Mouse (Mus musculus): Measurements from ENCODE around the gene Pmf1. TPM values are rescaled to one million over a fixed set of nuclear protein-coding genes. Genes with fewer than 3 reads are reported as not detected.
"Not testable (repeated sequence)": the region's sequence is repeated elsewhere in the genome, so short reads cannot be mapped to it uniquely, and the experiment has no call there.

Gene Pmf1
- total RNA-seq, 2 experiments from 2014 or later, result 10.3 to 11.5 TPM

DNA sequence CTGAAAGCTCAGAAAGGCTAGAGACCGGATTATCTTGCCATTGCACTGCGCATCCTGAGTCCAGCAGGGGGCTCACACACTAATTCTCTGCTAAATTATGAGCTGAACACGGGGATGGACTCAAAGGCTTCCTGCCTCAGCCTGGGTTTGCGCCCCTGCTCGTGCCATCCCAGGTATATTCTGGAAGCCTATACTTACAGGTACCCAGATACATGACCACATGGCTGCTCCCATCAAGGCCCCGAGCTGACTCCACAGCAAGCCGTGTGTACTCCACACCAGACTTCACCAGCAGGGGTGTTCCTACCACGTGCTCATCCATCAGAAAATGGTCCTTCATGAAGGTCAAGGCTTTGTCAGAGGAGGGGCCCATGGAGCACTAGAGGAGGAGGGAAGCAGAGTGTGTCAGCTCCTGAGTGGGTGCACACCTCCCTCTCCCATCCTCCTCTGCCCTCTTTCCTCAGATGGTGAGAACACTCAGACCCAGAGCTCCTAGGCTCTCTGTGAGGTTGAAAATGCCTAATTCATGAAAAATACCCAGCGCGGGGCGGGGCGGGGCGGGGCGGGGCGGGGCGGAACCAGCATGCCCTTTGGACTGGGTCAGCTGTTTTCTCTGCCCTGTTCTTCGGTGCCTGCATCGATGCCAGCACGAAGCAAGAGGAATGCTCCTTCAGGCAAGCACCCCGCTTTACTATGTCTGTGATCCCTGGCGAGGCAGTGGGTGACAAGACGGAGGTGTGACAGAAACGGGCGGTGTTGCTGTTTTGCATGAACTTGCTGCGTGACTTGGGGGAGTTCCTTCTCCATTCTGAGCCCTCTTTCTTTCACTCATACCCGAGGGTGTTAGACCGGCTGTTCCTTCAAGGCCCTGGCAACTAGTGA is 30.6 kb upstream of the Pmf1 start:
- peak in 1 of 2 experiments; percentile 43 for DNase-seq (ENCODE audit: extremely low spot score in 1 of 2, low spot score in 2 of 2)
- intact Hi-C loops (cut with DNase I), result no loop called here

DNA sequence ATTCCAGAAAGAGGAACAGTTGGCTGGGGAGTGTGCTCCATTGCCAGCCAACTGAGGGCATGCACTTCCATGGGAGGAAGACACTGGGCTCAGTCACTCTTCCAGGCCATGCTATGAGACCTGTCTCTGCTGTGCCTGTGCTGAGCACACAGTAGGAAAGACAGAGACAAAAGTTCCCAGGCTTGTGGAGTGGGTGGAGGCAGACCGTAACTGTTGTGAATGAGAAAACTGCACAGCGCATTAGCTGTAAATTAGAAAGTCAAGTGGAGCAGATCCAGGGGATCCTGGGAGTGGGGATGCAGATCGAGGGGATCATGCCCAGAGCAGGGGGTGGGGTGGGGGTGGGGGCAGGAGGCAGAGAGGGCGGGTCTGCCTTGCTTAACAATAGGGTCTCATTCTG is 29.5 kb upstream of the Pmf1 start:
- intact Hi-C loops (cut with DNase I), result no loop called here
- no peak for DNase-seq (ENCODE audit: extremely low spot score in 1 of 2, low spot score in 2 of 2)

DNA sequence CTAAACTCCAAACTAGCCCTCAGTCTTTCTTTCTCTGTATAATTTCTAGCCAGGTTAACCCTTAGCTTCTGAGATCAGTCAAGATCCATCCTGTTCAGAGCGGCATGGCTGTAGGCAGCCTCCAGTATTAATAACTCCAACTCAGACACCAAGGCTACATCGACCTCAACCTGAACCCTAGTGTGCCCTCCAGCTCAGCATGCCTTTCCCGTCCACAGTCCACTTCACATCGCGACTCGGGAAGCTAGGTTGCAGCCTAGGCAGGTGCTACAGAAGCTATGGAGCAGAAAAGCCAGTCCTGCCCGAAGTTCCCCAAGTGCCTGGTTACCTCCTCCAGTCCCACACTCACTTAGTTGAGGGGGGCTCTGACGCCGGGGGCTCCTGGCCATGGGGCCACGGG is 27.3 kb upstream of the Pmf1 start:
- intact Hi-C loops (cut with DNase I), result no loop called here

DNA sequence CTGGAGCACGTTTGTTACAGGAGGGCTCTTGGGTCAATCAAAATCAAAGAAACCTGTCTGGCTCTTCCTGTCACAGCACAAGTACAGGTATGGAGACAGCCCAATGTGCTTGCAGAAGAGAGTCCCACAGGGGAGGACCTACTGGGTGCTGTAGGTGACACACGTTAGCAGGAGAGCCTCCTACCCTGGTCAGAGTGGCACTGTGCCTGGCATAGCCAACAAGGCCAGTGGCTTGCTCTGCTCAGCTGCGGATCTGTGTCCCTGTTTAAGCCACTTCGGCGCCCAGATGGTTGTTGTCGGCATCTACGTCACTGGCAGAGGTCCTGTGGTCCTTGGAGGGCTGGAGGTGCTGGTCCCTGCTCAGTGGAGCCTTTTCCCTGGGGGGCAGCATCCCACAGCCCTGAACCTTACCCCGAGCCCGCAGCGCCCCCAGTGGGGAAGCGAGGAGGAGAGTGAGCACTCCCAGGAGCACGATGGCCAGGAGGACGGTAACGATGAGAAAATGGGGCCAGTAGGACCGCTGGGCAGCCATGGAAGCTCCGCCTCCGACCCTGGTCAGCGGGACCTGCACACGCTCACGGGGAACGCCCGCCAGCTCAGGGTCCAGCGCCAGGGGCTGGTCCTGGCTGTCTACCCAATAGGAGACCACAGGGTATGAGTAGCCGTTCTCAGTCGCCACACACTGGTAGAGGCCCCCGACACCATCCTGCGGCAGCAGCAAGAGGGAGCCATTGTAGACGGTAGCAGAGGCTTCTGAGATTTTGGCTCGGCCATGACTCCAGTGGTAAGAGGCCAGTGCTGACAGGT is 26.5 kb upstream of the Pmf1 start:
- intact Hi-C loops (cut with DNase I), result no loop called here

More for the DNA sequence above, 27.3 kb upstream of the Pmf1 start:
- no peak for DNase-seq (ENCODE audit: extremely low spot score in 1 of 2, low spot score in 2 of 2)

DNA sequence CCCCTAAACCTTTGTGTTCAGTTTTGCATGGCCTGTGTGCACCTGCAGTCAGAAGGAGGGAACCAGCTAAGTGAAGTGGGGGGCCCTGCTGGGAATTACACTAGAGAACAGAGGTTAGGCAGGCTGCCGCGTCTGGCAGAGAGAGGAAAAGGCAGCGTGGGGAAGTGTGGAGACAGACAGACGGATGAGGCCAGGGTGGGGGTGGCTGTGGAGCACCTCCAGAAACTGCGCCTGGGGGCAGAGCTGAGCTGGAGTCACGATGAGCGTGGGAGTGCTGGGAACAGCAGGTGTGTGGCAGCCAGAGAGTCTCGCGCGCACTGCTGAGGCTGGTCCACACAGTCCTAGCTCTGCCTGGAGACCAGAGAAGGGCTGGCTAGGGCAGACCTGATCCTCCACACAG is 25.4 kb upstream of the Pmf1 start:
- peak; percentile 40 to 70 for DNase-seq (ENCODE audit: extremely low spot score in 1 of 2, low spot score in 2 of 2)
- intact Hi-C loops (cut with DNase I), result no loop called here

More for the DNA sequence above, 26.5 kb upstream of the Pmf1 start:
- DNase-seq (ENCODE audit: extremely low spot score in 1 of 2, low spot score in 2 of 2), result peak in 1 of 2 experiments; percentile 81

DNA sequence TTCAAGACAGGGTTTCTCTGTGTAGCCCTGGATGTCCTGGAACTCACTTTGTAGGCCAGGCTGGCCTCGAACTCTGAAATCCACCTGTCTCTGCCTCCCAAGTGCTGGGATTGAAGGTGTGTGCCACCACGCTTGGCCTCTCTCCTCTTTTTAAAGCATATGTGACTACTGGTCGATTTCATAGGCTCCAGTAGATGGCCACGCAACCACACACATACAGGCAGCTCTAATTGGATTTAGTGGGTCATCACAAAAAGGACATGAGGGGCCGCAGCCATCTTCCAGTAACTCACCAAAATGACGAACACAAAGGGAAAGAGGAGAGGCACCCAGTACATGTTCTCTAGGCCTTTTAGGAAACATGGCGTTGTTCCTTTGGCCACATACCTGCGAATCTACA is 18.5 kb upstream of the Pmf1 start:
- DNase-seq (ENCODE audit: extremely low spot score in 1 of 2, low spot score in 2 of 2); intact Hi-C loops (cut with DNase I): not testable (repeated sequence)

DNA sequence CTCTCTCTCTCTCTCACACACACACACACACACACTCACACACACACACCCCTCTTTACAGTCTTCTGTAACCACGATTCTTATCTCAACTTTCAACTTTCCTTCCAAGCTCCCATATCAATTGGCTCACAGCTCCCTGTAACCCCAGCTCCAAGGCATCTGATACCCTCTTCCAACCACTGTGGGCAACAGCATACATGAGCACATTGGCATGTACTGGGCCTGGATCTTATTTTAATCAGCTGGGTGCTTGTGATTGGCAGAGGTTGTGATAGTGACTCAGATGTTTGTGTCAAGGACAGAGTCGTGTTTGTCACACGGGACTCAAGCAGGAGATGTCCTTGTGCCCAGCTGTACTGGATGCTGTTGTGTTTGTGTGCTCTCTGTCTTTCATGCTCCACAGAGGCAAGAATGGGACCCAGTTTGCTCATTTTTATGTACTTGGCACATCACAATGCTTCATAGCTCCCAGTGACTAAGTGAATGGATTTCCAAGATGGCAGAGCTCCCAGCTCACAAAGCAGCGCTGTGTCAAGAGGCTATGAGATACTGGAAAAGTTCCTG is 17.3 kb upstream of the Pmf1 start:
- no peak for DNase-seq (ENCODE audit: extremely low spot score in 1 of 2, low spot score in 2 of 2)
- intact Hi-C loops (cut with DNase I), result no loop called here

DNA sequence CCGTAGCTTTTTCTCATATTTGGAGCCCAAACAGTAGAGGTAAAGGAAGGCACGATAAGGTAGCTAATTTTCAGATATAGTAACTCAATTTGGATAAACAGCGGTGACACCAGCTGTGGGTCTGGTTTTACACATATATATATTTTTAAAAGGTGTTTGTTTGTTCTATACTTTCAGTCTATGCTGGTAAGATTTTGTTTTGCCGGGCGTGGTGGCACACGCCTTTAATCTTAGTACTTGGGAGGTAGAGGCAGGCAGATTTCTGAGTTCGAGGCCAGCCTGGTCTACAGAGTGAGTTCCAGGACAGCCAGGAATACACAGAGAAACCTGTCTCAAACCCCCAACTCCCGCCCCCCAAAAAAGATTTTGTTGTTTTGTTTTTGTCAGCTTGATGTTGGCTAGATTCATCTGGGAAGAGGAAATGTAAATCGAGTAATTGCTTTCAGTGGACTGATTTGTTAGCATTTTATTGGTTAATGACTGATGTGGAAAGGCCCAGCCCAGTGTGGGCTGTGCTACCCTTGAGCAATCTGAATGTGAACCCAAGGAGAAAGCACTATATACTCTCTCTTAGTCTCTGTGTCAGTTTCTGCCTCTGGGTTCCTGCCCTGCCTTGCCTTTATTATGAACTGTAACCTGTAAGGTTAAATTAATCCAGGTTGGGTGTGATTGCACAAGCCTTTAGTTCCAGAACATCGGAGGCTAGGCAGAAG is 15.7 kb upstream of the Pmf1 start:
- no peak for DNase-seq (ENCODE audit: extremely low spot score in 1 of 2, low spot score in 2 of 2)
- intact Hi-C loops (cut with DNase I), result no loop called here

DNA sequence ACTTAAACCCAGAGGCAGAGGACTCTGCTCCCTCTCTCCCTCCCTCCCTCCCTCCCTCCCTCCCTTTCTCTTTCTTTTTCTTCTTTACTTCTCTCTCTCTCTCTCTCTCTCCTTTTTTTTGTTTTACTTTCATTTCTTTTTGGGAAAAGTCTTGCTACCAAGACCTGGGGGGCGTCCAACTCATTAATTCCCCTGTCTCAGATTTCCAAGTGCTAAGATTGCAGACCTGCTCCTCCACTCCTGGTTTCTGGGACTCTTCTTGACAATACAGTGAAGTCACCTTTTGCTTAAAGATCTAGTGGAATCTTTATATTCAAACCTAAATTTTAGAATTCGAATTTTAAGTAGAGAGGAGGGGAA is 15.2 kb upstream of the Pmf1 start:
- intact Hi-C loops (cut with DNase I), result no loop called here
- no peak for DNase-seq (ENCODE audit: extremely low spot score in 1 of 2, low spot score in 2 of 2)

DNA sequence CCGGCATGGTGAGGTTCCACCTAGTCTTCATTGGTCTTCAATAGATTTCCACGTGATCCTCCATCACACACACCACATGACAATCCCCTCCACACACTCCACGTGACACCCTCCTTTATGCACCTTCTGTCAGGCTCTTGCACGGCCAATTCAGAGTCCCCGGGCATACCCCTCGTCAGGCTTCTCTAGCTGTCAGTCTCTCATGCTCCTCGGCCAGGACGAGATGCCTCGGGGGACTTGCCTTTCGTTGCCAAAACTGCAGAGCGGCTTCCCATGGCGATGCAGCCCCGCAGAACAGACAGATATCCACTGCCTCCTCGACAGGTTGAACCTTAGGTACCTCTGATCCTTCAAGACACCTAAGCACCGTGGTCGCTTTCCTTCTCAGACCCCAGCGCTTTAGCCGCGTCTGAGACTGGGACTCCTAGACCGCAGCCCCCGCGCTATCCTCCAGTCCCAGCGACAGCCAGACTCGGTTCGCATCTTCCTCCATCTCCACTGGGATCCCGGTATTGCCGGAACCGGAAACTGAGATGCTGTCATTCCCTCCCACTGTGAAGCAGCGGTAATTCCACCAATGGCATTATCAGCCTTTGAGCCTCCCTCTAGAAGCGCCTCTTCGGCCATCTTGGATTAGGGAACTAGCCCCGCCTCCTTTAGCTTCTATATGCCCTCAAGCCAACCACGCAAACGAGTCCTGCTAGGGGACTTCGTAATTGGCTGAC is 14.6 kb upstream of the Pmf1 start, which contains the start of gene Slc25a44:
Gene Slc25a44, minus strand, starts transcription at position 535 of the 725 bp plus-strand sequence.
- intact Hi-C loops (cut with DNase I), result no loop called here
- peak; percentile 93 to 97 for DNase-seq (ENCODE audit: extremely low spot score in 1 of 2, low spot score in 2 of 2)

DNA sequence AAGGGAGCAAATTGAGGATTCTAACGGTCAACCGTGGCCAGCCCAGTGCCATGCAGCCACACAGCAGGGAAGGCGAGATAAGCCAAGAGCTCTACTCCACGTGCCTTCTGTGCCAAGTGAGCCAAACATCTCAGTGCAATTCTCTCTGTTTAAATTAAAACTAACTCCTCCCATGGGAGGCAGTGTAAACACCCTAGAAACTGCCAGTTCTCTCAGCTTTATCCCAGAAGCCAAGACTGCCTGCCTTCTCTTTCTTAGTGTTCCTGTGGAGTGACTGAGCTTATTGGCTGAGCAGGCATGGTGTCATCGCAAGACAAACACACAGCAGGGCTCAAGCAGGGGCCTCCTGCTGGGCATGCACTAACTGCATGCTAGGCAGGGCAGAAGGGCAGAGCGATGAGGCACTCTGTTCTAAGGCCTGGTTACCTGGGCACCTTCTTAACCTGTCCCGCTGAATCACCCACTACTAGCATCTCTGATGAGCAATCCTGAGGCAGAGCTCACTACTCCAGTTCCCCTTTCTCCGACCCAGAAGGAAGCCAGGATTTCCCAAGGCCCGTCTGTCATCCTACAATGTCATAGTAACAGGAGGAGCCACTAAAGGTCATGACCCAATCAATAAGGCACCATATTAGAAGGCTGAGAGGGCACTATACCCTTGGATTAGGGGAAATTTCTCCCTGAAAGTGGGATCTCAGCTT is 12.0 kb upstream of the Pmf1 start:
- no peak for DNase-seq (ENCODE audit: extremely low spot score in 1 of 2, low spot score in 2 of 2)
- intact Hi-C loops (cut with DNase I), result no loop called here

DNA sequence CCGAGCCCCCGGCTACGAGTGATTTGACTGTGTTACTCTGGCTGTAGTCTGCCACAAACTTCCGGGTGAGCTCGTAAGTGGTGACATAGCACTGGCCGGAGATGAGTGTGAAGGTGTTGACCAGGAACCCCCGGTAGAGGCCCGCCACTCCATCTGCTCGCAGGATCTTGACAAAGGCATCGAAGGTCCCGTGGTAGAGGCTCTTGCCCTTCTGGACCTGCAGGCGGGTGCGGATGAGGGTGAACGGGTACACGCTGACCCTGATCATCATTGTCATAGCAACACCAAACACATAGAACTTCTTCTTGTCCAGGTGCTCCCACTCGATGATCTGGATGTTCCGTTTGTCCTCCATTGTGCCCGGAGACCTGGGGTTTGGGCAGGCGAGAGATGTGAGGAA is 10.6 kb upstream of the Pmf1 start:
- no peak for DNase-seq (ENCODE audit: extremely low spot score in 1 of 2, low spot score in 2 of 2)
- intact Hi-C loops (cut with DNase I), result no loop called here

DNA sequence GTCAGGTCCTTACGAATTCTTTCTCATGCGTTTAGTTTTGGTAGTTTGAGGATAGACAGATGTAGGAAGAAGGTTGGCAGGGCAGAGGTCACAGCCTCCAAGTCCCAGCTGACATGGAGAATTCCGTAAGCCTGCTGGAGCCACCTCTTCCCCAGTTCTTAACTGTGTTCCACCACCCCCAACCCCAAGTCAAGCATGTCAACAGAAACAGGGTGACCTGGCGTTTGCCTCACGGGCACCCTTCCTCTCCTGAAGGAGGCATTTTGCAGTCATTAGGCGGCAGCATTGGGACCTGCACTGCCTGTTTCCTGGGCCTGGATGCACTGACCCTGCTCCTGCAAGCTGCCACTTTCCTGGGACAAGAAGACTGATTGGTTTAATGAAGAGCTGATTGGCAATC is 7.9 kb upstream of the Pmf1 start:
- DNase-seq (ENCODE audit: extremely low spot score in 1 of 2, low spot score in 2 of 2), result no peak
- intact Hi-C loops (cut with DNase I), result no loop called here

DNA sequence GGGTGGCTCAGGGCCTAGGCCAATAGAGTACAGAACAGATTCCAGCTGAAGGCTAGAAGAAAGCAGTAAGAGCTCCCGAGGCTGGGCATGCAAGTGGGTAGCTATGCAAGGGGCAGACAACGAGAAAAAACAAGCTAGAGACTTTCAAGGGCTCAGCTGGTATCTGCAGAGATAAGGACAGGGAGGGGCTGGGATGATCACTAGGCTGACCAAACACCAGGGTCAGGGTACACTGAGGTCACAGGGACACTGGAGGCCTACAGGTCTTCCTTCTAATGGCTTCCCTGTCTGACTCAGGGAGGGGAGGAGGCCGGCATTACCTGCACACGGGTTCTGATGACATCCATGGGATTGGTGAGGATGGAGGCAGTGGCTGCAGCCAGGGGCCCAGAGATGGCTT is 5.5 kb upstream of the Pmf1 start:
- intact Hi-C loops (cut with DNase I), result no loop called here

DNA sequence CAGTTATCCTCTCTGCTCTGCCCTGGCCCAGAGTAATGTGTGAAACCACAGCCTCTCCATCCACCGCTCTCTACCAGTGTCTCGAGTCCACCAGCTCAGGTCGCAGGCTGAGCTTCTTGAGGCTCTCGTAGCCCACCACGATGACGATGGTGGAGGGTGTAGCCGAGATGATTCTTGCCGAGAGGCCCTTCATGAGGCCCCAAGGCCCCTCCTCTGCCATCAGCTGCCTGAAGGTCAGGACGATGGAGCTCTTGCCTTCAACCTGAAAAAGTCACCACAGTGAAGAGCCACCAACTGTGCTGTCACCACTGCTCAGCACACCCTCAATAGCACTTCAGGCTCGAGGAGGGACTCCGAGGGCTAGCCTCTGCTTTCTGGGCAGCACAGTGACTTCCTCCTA is 2.5 kb upstream of the Pmf1 start:
- intact Hi-C loops (cut with DNase I), result no loop called here
- no peak for DNase-seq (ENCODE audit: extremely low spot score in 1 of 2, low spot score in 2 of 2)

More for the DNA sequence above, 5.5 kb upstream of the Pmf1 start:
- DNase-seq (ENCODE audit: extremely low spot score in 1 of 2, low spot score in 2 of 2), result no peak

DNA sequence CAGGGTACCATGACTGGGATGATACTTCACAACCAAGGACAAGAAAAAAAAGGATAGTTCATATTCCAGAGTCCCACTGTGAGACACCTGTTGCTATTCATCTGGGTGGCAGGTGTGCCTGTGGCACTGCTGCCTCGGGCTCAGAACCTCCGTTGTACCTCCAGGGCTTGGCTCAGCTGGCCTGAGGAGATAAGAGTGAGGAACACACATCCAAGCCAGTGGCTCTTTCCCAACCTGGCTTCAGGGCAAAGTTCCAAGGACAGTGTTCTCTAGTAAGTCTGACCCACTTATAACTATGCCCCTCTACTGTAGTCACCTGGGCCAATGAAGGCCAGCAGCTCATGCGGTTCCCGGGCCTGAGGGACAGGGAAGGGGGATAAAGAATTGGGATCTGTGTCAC is 1.6 kb upstream of the Pmf1 start:
- intact Hi-C loops (cut with DNase I), result no loop called here

DNA sequence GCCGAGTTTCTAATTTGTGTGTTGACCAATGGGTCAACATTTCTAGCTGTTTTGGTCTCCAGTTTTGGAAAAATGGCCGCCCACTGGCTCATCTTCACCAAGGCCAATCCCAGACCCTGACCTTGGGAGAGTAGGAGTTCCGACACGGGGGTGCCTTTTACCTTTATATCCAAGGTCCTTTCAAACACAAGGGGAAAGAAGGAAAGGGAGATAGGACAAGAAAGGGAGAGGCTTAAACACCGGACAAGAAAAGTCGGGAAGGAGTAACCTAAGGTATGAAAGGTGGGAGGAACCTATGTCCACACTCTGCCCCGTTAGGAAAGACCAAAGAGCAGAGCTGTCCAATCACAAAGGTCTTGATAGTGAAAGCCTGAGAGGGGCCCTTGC is 507 bp upstream of the Pmf1 start:
- DNase-seq (ENCODE audit: extremely low spot score in 1 of 2, low spot score in 2 of 2), result no peak
- intact Hi-C loops (cut with DNase I), result no loop called here

More for the DNA sequence above, 1.6 kb upstream of the Pmf1 start:
- no peak for DNase-seq (ENCODE audit: extremely low spot score in 1 of 2, low spot score in 2 of 2)

DNA sequence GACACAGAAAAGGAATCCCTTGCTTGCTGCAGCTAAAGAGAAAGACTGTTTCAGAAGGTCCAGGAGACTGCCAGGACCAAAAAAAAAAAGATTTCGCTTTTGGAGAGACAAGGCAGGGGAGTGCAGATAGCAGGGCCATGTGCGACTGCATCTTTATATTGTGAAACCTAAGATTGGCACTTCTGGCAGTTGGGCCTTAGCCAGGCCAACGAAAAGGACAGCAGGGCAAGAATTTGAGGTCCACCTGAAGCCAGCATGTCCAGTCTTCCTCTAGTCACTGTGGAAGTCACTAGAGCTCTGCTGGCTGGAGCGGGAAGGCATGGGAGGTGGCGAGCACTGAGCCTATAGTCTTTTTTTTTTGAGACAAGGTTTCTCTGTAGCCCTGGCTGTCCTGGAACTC is 1.2 kb downstream of the Pmf1 start:
- intact Hi-C loops (cut with DNase I), result no loop called here
- no peak for DNase-seq (ENCODE audit: extremely low spot score in 1 of 2, low spot score in 2 of 2)
